Mouse (Mus musculus) kidney, embryonic 16.5 days (tissue): Measurements from ENCODE around the gene Camta2. TPM values are rescaled to one million over a fixed set of nuclear protein-coding genes. Genes with fewer than 3 reads are reported as not detected.
A peak's percentile ranks its signal among the peaks of the same experiment; 100 is the strongest.

Experiments used
- ATAC-seq: fragments of 200-750 bp; cut with Nextera tagmentation; 2 replicates; pipeline ENCODE4 v1.8.0; 2017; ENCODE audit warnings: moderate TSS enrichment; ENCODE audit not compliant: low FRiP score, low TSS enrichment
- H3K27ac ChIP-seq: fragments of 300-500 bp; sonication (generic); 2 replicates; pipeline ENCODE4 v1.5.1; 2014; ENCODE audit warnings: low read length
- H3K27me3 ChIP-seq: fragments of 300-500 bp; sonication (generic); 2 replicates; pipeline ENCODE4 v1.6.1; 2014; ENCODE audit warnings: low read length, control low read depth, mixed read lengths; ENCODE audit not compliant: insufficient read depth
- H3K36me3 ChIP-seq: fragments of 300-500 bp; sonication (generic); 2 replicates; pipeline ENCODE4 v1.6.1; 2014; ENCODE audit warnings: low read length, control low read depth, mixed read lengths; ENCODE audit not compliant: insufficient read depth
- H3K4me1 ChIP-seq: fragments of 300-500 bp; sonication (generic); 2 replicates; pipeline ENCODE4 v1.6.1; 2014; ENCODE audit warnings: low read length, control low read depth, mixed read lengths; ENCODE audit not compliant: insufficient read depth
- H3K4me2 ChIP-seq: fragments of 300-500 bp; sonication (generic); replicated peaks from 2 replicates; pipeline ENCODE4 v1.6.1; 2014; ENCODE audit warnings: low read depth, low read length
- H3K4me3 ChIP-seq: fragments of 300-500 bp; sonication (generic); 2 replicates; pipeline ENCODE4 v1.5.1; 2014; ENCODE audit warnings: mild to moderate bottlenecking, low read length
- H3K9ac ChIP-seq: fragments of 300-500 bp; sonication (generic); replicated peaks from 2 replicates; pipeline ENCODE4 v1.6.1; 2014; ENCODE audit warnings: low read length
- H3K9me3 ChIP-seq: fragments of 300-500 bp; sonication (generic); 2 replicates; pipeline ENCODE4 v1.6.1; 2016; ENCODE audit warnings: low read length, control low read depth
- WGBS: fragments of 180-500 bp; shearing (Covaris S2); extraction: QIAGEN DNeasy Blood & Tissue Kit; methylation state at CpG from one replicate; pipeline ENCODE4 v1.1.7; 2014; 5-methylcytosine and 5-hydroxymethylcytosine counted together
- polyA plus RNA-seq: library from polyadenylated mRNA; unstranded; fragments of >200 nt; fragmentation: Nextera tagmentation; extraction: Ambion mirVana; gene quantifications from 2 replicates; pipeline ENCODE4 v1.2.1, GENCODE M21; 2015

Gene Camta2
- polyA plus RNA-seq, 1 experiment from 2014 or later: 12.7 TPM

DNA sequence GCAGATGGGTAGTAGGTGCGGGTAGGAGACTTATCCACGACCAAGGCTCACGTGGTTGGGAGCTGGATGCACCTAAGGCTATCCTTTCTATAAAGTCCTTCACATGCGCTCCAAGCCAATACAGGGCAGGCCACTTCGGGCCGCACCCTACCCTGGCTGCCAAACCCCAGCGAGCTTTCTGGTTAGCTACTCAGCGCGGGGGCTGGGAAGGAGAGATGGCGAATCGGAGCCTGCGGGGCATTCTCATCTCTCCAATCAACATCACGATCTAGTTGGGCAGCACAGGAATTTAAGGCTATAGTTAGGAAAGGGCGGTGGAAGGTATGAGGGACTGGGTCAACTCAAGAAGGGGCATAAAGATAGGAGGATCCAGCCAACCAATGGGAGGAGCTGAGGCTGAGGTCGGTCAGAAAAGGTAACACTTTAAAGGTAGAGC is 19.6 kb downstream of the Camta2 start:
- WGBS: under 1% methylated on average over 15 of the region's 15 CpGs
- Histone ChIP-seq H3K36me3 (peaks cover 27% of the 10 kb centered on the region), H3K27ac (peak overlapping the region; percentile 99), H3K9me3 (no peaks in the 10 kb centered on the region), H3K27me3 (no peaks in the 10 kb centered on the region), H3K4me1 (peaks cover 24% of the 10 kb centered on the region), H3K4me3 (peak overlapping the region; percentile 75), H3K9ac (peak overlapping the region; percentile 72), H3K4me2 (peak overlapping the region; percentile 89)
- peak; percentile 63; the same call in 1 of the 2 replicates for ATAC-seq

DNA sequence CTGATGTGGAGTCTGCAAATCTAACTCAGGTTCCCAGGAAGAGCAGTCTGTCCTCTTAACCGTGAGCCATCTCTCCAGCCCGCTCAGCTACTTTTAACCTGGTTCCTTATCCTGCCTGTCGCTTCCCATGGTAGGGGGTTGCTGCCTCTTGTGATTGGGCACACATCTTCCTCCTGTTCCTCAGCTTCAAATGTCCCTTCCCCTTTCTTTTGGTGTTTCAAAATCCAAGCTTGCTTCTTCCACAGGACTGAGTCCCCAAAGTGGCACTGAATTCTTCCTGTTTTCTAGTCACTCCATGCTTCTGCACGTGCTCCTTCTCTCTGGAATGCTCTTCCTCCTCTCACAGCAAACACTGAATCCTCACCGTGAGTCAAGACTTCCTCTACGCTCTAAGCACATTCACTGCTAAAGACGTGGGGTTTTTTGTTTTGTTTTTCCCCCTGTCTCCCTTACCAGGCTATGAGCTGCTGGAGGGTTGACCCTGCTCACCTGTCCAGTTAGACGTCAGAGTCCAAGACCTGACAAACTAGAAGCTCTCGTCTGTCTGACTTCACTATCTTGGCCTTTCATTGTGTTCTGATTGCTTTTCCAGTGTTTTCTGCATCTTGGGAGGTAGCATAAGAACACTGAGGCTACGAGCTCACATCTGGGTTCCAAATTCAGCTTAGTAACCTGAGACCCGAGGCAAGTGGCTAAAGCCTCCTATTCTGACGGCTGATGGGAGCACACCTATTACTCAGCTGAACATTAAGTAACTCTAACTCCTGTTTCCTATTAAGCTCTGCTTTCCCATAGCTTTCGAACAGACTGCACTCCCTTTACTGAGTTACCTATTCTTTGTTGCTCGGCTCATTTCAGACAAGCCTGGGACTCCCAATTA is 20.4 kb downstream of the Camta2 start:
- Histone ChIP-seq H3K4me2 (peak overlapping the region; percentile 89), H3K4me1 (peaks cover 24% of the 10 kb centered on the region), H3K36me3 (peaks cover 35% of the 10 kb centered on the region), H3K4me3 (peak overlapping the region; percentile 75), H3K9ac (peak overlapping the region; percentile 72; the same call in 1 of the 2 replicates), H3K27ac (peak overlapping the region; percentile 99), H3K9me3 (no peaks in the 10 kb centered on the region), H3K27me3 (no peaks in the 10 kb centered on the region)
- ATAC-seq: no peak
- 56% methylated on average over 14 of the region's 14 CpGs for WGBS

GRCm38 (mm10) chr11:70666687-70667086 is 21.2 kb downstream of the Camta2 start:
- Histone ChIP-seq H3K4me2 (no peak overlapping the region), H3K27me3 (no peaks in the 10 kb centered on the region), H3K9me3 (no peaks in the 10 kb centered on the region), H3K4me3 (no peak overlapping the region), H3K9ac (no peak overlapping the region), H3K36me3 (peaks cover 42% of the 10 kb centered on the region), H3K27ac (no peak overlapping the region), H3K4me1 (peaks cover 24% of the 10 kb centered on the region)
- ATAC-seq: no peak
- 94% methylated on average over 8 of the region's 8 CpGs for WGBS

- ATAC-seq: no peak
- Histone ChIP-seq H3K27ac (no peak overlapping the region), H3K4me1 (peaks cover 14% of the 10 kb centered on the region), H3K9me3 (no peaks in the 10 kb centered on the region), H3K4me2 (no peak overlapping the region), H3K4me3 (no peak overlapping the region), H3K36me3 (peaks cover 49% of the 10 kb centered on the region), H3K9ac (no peak overlapping the region), H3K27me3 (no peaks in the 10 kb centered on the region)
- 85% methylated on average over 9 of the region's 9 CpGs for WGBS
These were observed 23.2 kb downstream of the Camta2 start for GRCm38 (mm10) chr11:70664741-70665140.

DNA sequence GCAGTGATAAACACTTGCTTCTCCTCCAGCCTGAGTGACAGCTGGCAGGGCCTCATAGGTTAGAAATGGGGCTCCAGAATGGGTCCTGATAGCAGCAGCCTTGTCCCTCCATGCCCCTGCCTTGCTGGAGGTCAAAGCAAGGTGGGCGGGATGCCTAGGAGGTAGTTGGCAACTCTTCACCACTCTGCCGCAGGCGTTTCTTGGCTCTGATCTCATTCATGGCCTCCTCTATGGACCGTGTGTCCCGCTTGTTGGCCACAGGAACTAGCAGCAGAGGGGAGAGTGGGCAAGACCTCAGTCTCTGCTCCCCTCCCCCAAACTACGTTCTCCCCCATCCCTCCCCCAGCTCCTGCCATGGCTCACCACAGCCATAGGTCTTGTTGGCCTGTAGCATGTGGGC is 23.9 kb downstream of the Camta2 start:
- no peak for ATAC-seq
- Histone ChIP-seq H3K27me3 (no peaks in the 10 kb centered on the region), H3K27ac (no peak overlapping the region), H3K4me1 (peaks cover 14% of the 10 kb centered on the region), H3K4me2 (no peak overlapping the region), H3K9ac (no peak overlapping the region), H3K36me3 (peaks cover 49% of the 10 kb centered on the region), H3K9me3 (no peaks in the 10 kb centered on the region), H3K4me3 (no peak overlapping the region)
- 94% methylated on average over 6 of the region's 6 CpGs for WGBS

GRCm38 (mm10) chr11:70663101-70663500 is 24.8 kb downstream of the Camta2 start:
- ATAC-seq: no peak
- H3K9me3 ChIP-seq: no peaks in the 10 kb centered on the region
- H3K36me3 ChIP-seq: peaks cover 49% of the 10 kb centered on the region
- no peak overlapping the region for H3K4me3 ChIP-seq
- 93% methylated on average over 8 of the region's 8 CpGs for WGBS
- H3K27ac ChIP-seq: no peak overlapping the region
- H3K27me3 ChIP-seq: no peaks in the 10 kb centered on the region
- H3K4me1 ChIP-seq: peaks cover 12% of the 10 kb centered on the region
- H3K9ac ChIP-seq: no peak overlapping the region
- H3K4me2 ChIP-seq: no peak overlapping the region

- ATAC-seq: no peak
- H3K4me3 ChIP-seq: no peak overlapping the region
- no peaks in the 10 kb centered on the region for H3K9me3 ChIP-seq
- no peak overlapping the region for H3K4me2 ChIP-seq
- H3K36me3 ChIP-seq: peaks cover 40% of the 10 kb centered on the region
- WGBS: 81% methylated on average over 8 of the region's 8 CpGs
- H3K27ac ChIP-seq: no peak overlapping the region
- no peaks in the 10 kb centered on the region for H3K27me3 ChIP-seq
- no peak overlapping the region for H3K9ac ChIP-seq
- peaks cover 25% of the 10 kb centered on the region for H3K4me1 ChIP-seq
These were observed 27.3 kb downstream of the Camta2 start for GRCm38 (mm10) chr11:70660571-70660970.

DNA sequence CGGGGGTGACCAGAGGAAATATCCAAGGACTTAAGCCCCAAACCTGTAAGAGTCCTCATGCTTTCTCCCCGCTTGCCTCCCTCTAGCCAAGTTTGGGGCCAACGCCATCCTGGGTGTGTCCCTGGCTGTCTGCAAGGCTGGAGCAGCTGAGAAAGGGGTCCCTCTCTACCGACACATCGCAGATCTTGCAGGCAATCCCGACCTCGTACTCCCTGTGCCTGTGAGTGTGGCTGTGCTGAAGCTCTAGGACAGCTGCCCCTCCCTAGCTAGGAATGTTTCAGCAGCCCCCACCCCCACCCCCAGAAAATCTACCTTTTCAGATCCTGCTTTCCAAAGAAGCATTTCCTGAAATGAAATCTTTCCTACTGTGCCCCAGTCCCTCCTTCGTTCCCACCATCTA is 29.0 kb downstream of the Camta2 start:
- Histone ChIP-seq H3K4me2 (no peak overlapping the region), H3K27ac (no peak overlapping the region), H3K4me1 (peaks cover 26% of the 10 kb centered on the region), H3K27me3 (no peaks in the 10 kb centered on the region), H3K36me3 (peaks cover 26% of the 10 kb centered on the region), H3K9me3 (no peaks in the 10 kb centered on the region), H3K4me3 (no peak overlapping the region), H3K9ac (no peak overlapping the region)
- 72% methylated on average over 8 of the region's 8 CpGs for WGBS
- ATAC-seq: no peak

- WGBS: 79% methylated on average over 5 of the region's 5 CpGs
- Histone ChIP-seq H3K27me3 (no peaks in the 10 kb centered on the region), H3K4me1 (peaks cover 26% of the 10 kb centered on the region), H3K27ac (no peak overlapping the region), H3K9ac (no peak overlapping the region), H3K36me3 (peaks cover 22% of the 10 kb centered on the region), H3K4me2 (no peak overlapping the region), H3K4me3 (no peak overlapping the region), H3K9me3 (no peaks in the 10 kb centered on the region)
- ATAC-seq: no peak
These were observed 29.4 kb downstream of the Camta2 start for GRCm38 (mm10) chr11:70658521-70658920.

DNA sequence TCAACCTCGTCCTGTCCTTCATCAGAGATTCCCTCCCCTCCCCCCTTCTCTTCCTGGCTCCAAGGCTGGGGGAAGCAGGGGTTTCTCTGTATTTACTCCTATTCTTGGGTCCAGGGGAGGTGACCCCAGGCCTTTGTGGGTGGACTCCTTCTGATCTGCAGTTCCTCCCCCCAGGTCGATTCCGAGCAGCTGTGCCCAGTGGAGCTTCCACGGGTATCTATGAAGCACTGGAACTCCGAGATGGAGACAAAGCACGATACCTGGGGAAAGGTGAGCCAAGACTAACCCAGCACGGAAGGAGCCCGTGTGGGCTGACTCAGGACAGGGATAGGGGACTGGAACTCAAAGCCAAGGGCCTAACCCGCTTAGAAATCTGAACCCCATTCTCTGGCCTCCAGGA is 29.9 kb downstream of the Camta2 start:
- Histone ChIP-seq H3K9ac (peak overlapping the region; percentile 3; the same call in 1 of the 2 replicates), H3K27ac (no peak overlapping the region), H3K4me3 (no peak overlapping the region), H3K27me3 (no peaks in the 10 kb centered on the region), H3K4me1 (peaks cover 26% of the 10 kb centered on the region), H3K36me3 (peaks cover 18% of the 10 kb centered on the region), H3K4me2 (no peak overlapping the region), H3K9me3 (no peaks in the 10 kb centered on the region)
- no peak for ATAC-seq
- 36% methylated on average over 9 of the region's 9 CpGs for WGBS
